Mouse (Mus musculus) liver, postnatal 0 days (tissue): ENCODE results near the gene Stac. TPM values are rescaled to one million over a fixed set of nuclear protein-coding genes. Genes with fewer than 3 reads are reported as not detected.

Source experiments
- ATAC-seq: fragments of 200-750 bp; cut with Nextera tagmentation; 2 replicates; pipeline ENCODE4 v1.8.0; 2017; ENCODE audit warnings: mild to moderate bottlenecking, moderate library complexity
- DNase-seq: peaks from one replicate; pipeline ENCODE4 v3.0.0-alpha.2; 2016
- H3K27ac ChIP-seq: fragments of 300-500 bp; sonication (generic); 2 replicates; pipeline ENCODE4 v1.5.1; 2014; ENCODE audit warnings: antibody characterized with exemption, moderate library complexity, mild to moderate bottlenecking, low read depth
- H3K27me3 ChIP-seq: fragments of 300-500 bp; sonication (generic); 2 replicates; pipeline ENCODE4 v1.6.1; 2014; ENCODE audit warnings: low read length, control low read depth, mixed read lengths; ENCODE audit not compliant: insufficient read depth
- H3K36me3 ChIP-seq: fragments of 300-500 bp; sonication (generic); replicated peaks from 2 replicates; pipeline ENCODE4 v1.6.1; 2014; ENCODE audit warnings: mild to moderate bottlenecking, control low read depth, low read length, moderate library complexity, mixed read lengths; ENCODE audit not compliant: insufficient read depth
- H3K4me1 ChIP-seq: fragments of 300-500 bp; sonication (generic); 2 replicates; pipeline ENCODE4 v1.6.1; 2014; ENCODE audit warnings: antibody characterized with exemption, mild to moderate bottlenecking, control low read depth; ENCODE audit not compliant: insufficient read depth
- H3K4me2 ChIP-seq: fragments of 300-500 bp; sonication (generic); 2 replicates; pipeline ENCODE4 v1.6.1; 2014; ENCODE audit warnings: low read depth, mild to moderate bottlenecking, low read length, moderate library complexity, mixed read lengths
- H3K4me3 ChIP-seq: fragments of 300-500 bp; sonication (generic); 2 replicates; pipeline ENCODE4 v1.5.1; 2014; ENCODE audit warnings: low read depth, low read length
- H3K9ac ChIP-seq: fragments of 300-500 bp; sonication (generic); replicated peaks from 2 replicates; pipeline ENCODE4 v1.6.1; 2014; ENCODE audit warnings: mild to moderate bottlenecking, moderate library complexity
- H3K9me3 ChIP-seq: fragments of 300-500 bp; sonication (generic); 2 replicates; pipeline ENCODE4 v1.6.1; 2016; ENCODE audit warnings: mild to moderate bottlenecking, control low read depth, low read length, mixed read lengths
- CTCF ChIP-seq: sonication (generic); IDR thresholded peaks from 2 replicates; pipeline ENCODE4 v1.5.1; 2016; ENCODE audit warnings: antibody characterized with exemption, low read depth
- EP300 ChIP-seq: IDR thresholded peaks from 2 replicates; pipeline ENCODE4 v1.6.1; 2016; ENCODE audit warnings: antibody characterized with exemption, low read depth, mild to moderate bottlenecking
- WGBS: fragments of 180-500 bp; shearing (Covaris S2); extraction: QIAGEN DNeasy Blood & Tissue Kit; methylation state at CpG from one replicate; pipeline ENCODE4 v1.1.7; 2014; ENCODE audit not compliant: insufficient replicate concordance; 5-methylcytosine and 5-hydroxymethylcytosine counted together
- polyA plus RNA-seq: library from polyadenylated mRNA; unstranded; fragments of >200 nt; fragmentation: Nextera tagmentation; extraction: Ambion mirVana; gene quantifications from 2 replicates; pipeline ENCODE4 v1.2.1, GENCODE M21; 2015

The Stac gene
- polyA plus RNA-seq, 1 experiment from 2014 or later, result not detected

- no peaks in the 10 kb centered on the region for H3K9me3 ChIP-seq
- H3K27me3 ChIP-seq, result no peaks in the 10 kb centered on the region
- H3K9ac ChIP-seq, result no peak overlapping the region
- H3K36me3 ChIP-seq, result no peaks in the 10 kb centered on the region
- peak overlapping the region; percentile 61 for H3K4me2 ChIP-seq
- peak overlapping the region; percentile 55 for H3K27ac ChIP-seq
- 28% methylated on average over 19 of the region's 19 CpGs for WGBS
- DNase-seq (peak; percentile 31), ATAC-seq (peak; percentile 50)
- H3K4me3 ChIP-seq, result peak overlapping the region; percentile 13; the same call in 1 of the 2 replicates
- H3K4me1 ChIP-seq, result peaks cover 9% of the 10 kb centered on the region
- TF ChIP-seq EP300 (no peak), CTCF (no peak)
These were observed 127.7 kb downstream of the Stac start for GRCm38 (mm10) chr9:111562217-111562988.

GRCm38 (mm10) chr9:111556699-111557098 is 133.4 kb downstream of the Stac start:
- Histone ChIP-seq H3K4me3 (no peak overlapping the region), H3K9ac (no peak overlapping the region), H3K4me2 (no peak overlapping the region), H3K27me3 (no peaks in the 10 kb centered on the region), H3K27ac (no peak overlapping the region), H3K36me3 (no peaks in the 10 kb centered on the region), H3K9me3 (no peaks in the 10 kb centered on the region), H3K4me1 (no peaks in the 10 kb centered on the region)
- DNase-seq, result no peak
- TF ChIP-seq EP300 (no peak), CTCF (no peak)
- ATAC-seq, result no peak
- WGBS, result 64% methylated on average over 3 of the region's 3 CpGs

GRCm38 (mm10) chr9:111552865-111553264 is 137.3 kb downstream of the Stac start:
- TF ChIP-seq CTCF, result no peak
- no peak for TF ChIP-seq EP300

GRCm38 (mm10) chr9:111551461-111552190 is 138.5 kb downstream of the Stac start:
- 54% methylated on average over 15 of the region's 15 CpGs for WGBS
- no peak overlapping the region for H3K4me3 ChIP-seq
- peak; percentile 90 for TF ChIP-seq CTCF
- TF ChIP-seq EP300, result no peak
- H3K36me3 ChIP-seq, result no peaks in the 10 kb centered on the region
- no peaks in the 10 kb centered on the region for H3K4me1 ChIP-seq
- no peaks in the 10 kb centered on the region for H3K9me3 ChIP-seq
- H3K4me2 ChIP-seq, result no peak overlapping the region
- ATAC-seq (no peak), DNase-seq (peak; percentile 62)
- H3K9ac ChIP-seq, result no peak overlapping the region
- H3K27me3 ChIP-seq, result no peaks in the 10 kb centered on the region
- H3K27ac ChIP-seq, result no peak overlapping the region

More at GRCm38 (mm10) chr9:111552865-111553264, 137.3 kb downstream of the Stac start:
- Histone ChIP-seq H3K4me2 (no peak overlapping the region), H3K9me3 (no peaks in the 10 kb centered on the region), H3K4me3 (no peak overlapping the region), H3K27me3 (no peaks in the 10 kb centered on the region), H3K36me3 (no peaks in the 10 kb centered on the region), H3K9ac (no peak overlapping the region), H3K4me1 (no peaks in the 10 kb centered on the region), H3K27ac (no peak overlapping the region)
- WGBS, result 41% methylated on average over 3 of the region's 3 CpGs
- DNase-seq, result no peak
- no peak for ATAC-seq

GRCm38 (mm10) chr9:111550963-111551321 is 139.2 kb downstream of the Stac start:
- 72% methylated on average over 8 of the region's 8 CpGs for WGBS
- Histone ChIP-seq H3K36me3 (no peaks in the 10 kb centered on the region), H3K27ac (no peak overlapping the region), H3K27me3 (no peaks in the 10 kb centered on the region), H3K9ac (no peak overlapping the region), H3K9me3 (no peaks in the 10 kb centered on the region), H3K4me3 (no peak overlapping the region), H3K4me1 (no peaks in the 10 kb centered on the region), H3K4me2 (no peak overlapping the region)
- DNase-seq (no peak), ATAC-seq (no peak)
- TF ChIP-seq EP300 (no peak), CTCF (no peak)

GRCm38 (mm10) chr9:111550281-111550962 is 139.7 kb downstream of the Stac start:
- no peak for ATAC-seq

More at GRCm38 (mm10) chr9:111550281-111550962, 139.7 kb downstream of the Stac start:
- Histone ChIP-seq H3K27me3 (no peaks in the 10 kb centered on the region), H3K4me2 (no peak overlapping the region), H3K4me1 (no peaks in the 10 kb centered on the region), H3K27ac (no peak overlapping the region), H3K9ac (no peak overlapping the region), H3K9me3 (no peaks in the 10 kb centered on the region), H3K36me3 (no peaks in the 10 kb centered on the region), H3K4me3 (no peak overlapping the region)
- 71% methylated on average over 21 of the region's 21 CpGs for WGBS
- DNase-seq, result no peak
- TF ChIP-seq CTCF (no peak), EP300 (no peak)
